Mouse (Mus musculus) olfactory bulb, adult 2 months (tissue): ENCODE measurements at regions not wholly inside any gene's neighbourhood (a gene's known extent, or its start where the extent isn't known, plus 50 kb on each side); places are given as distances from the start of the nearest gene placed in this dataset.
A peak's percentile ranks its signal among the peaks of the same experiment; 100 is the strongest.

Source experiments
- H3K27ac ChIP-seq: fragments of 200-500 bp; 2 replicates; pipeline ENCODE4 v1.5.1; 2012; ENCODE audit warnings: low read depth, low read length; ENCODE audit not compliant: insufficient read depth
- H3K4me1 ChIP-seq: fragments of 200-500 bp; 2 replicates; pipeline ENCODE4 v1.6.1; 2012; ENCODE audit warnings: low read length; ENCODE audit not compliant: control insufficient read depth, insufficient read depth
- H3K4me3 ChIP-seq: fragments of 200-500 bp; 2 replicates; pipeline ENCODE4 v1.5.1; 2012; ENCODE audit warnings: mild to moderate bottlenecking, low read depth, low read length, moderate library complexity; ENCODE audit not compliant: insufficient read depth
- CTCF ChIP-seq: fragments of 200-500 bp; IDR thresholded peaks from 2 replicates; pipeline ENCODE4 v1.5.1; 2012; ENCODE audit warnings: low read depth, mild to moderate bottlenecking, low read length, moderate library complexity; ENCODE audit not compliant: insufficient read depth
- POLR2A ChIP-seq: fragments of 200-500 bp; IDR thresholded peaks from 2 replicates; pipeline ENCODE4 v1.6.1; 2012; ENCODE audit warnings: mild to moderate bottlenecking, low read depth, low read length, moderate library complexity; ENCODE audit not compliant: insufficient read depth
- WGBS: fragments of 180-500 bp; shearing (Covaris S2); methylation state at CpG from one replicate; pipeline ENCODE4 v1.1.7; 2018; 5-methylcytosine and 5-hydroxymethylcytosine counted together

GRCm38 (mm10) chr7:37307191-37307590 is 466.2 kb downstream of the Zfp536 start:
- Histone ChIP-seq H3K4me3 (no peak overlapping the region), H3K4me1 (no peaks in the 10 kb centered on the region), H3K27ac (no peak overlapping the region)
- TF ChIP-seq CTCF (no peak), POLR2A (no peak)
- whole genome bisulfite sequencing, result 86% methylated on average over 4 of the region's 4 CpGs

- no peak overlapping the region for H3K4me3 ChIP-seq
- WGBS, result 95% methylated on average over 7 of the region's 7 CpGs
- TF ChIP-seq POLR2A (no peak), CTCF (no peak)
- H3K4me1 ChIP-seq, result no peaks in the 10 kb centered on the region; the same call in 1 of the 2 replicates
- H3K27ac ChIP-seq, result no peak overlapping the region
These were observed 448.8 kb downstream of the Zfp536 start for GRCm38 (mm10) chr7:37324653-37325052.

- WGBS, result 79% methylated on average over 16 of the region's 16 CpGs
- Histone ChIP-seq H3K27ac (no peak overlapping the region), H3K4me1 (peaks cover 14% of the 10 kb centered on the region), H3K4me3 (no peak overlapping the region)
- TF ChIP-seq CTCF (no peak), POLR2A (no peak)
These were observed 440.0 kb downstream of the Zfp536 start for GRCm38 (mm10) chr7:37333451-37333850.

- peaks cover 14% of the 10 kb centered on the region for H3K4me1 ChIP-seq
- no peak overlapping the region for H3K4me3 ChIP-seq
- TF ChIP-seq POLR2A (no peak), CTCF (no peak)
- no peak overlapping the region for H3K27ac ChIP-seq
- 82% methylated on average over 7 of the region's 7 CpGs for WGBS
These were observed 438.2 kb downstream of the Zfp536 start for GRCm38 (mm10) chr7:37335212-37335611.

- Histone ChIP-seq H3K4me3 (peak overlapping the region; percentile 54), H3K27ac (no peak overlapping the region), H3K4me1 (peaks cover 14% of the 10 kb centered on the region)
- no peak for TF ChIP-seq POLR2A
- TF ChIP-seq CTCF, result no peak
- WGBS, result 19% methylated on average over 12 of the region's 12 CpGs
These were observed 437.1 kb downstream of the Zfp536 start for GRCm38 (mm10) chr7:37336171-37336850.

GRCm38 (mm10) chr7:37336851-37337531 is 436.4 kb downstream of the Zfp536 start:
- WGBS, result 1% methylated on average over 28 of the region's 28 CpGs
- H3K27ac ChIP-seq, result no peak overlapping the region

GRCm38 (mm10) chr7:37337616-37338015 is 435.8 kb downstream of the Zfp536 start:
- Histone ChIP-seq H3K4me3 (no peak overlapping the region), H3K27ac (no peak overlapping the region)
- WGBS, result 28% methylated on average over 11 of the region's 11 CpGs

More at GRCm38 (mm10) chr7:37336851-37337531, 436.4 kb downstream of the Zfp536 start:
- Histone ChIP-seq H3K4me3 (peak overlapping the region; percentile 54), H3K4me1 (peaks cover 14% of the 10 kb centered on the region)
- no peak for TF ChIP-seq POLR2A
- TF ChIP-seq CTCF, result no peak

GRCm38 (mm10) chr7:37338067-37338501 is 435.4 kb downstream of the Zfp536 start:
- 27% methylated on average over 11 of the region's 11 CpGs for WGBS
- TF ChIP-seq POLR2A, result no peak
- no peak for TF ChIP-seq CTCF
- no peak overlapping the region for H3K4me3 ChIP-seq
- no peak overlapping the region for H3K27ac ChIP-seq
- H3K4me1 ChIP-seq, result peaks cover 17% of the 10 kb centered on the region

More at GRCm38 (mm10) chr7:37337616-37338015, 435.8 kb downstream of the Zfp536 start:
- no peak for TF ChIP-seq CTCF
- no peak for TF ChIP-seq POLR2A
- H3K4me1 ChIP-seq, result peaks cover 14% of the 10 kb centered on the region

- Histone ChIP-seq H3K27ac (no peak overlapping the region), H3K4me1 (peaks cover 13% of the 10 kb centered on the region), H3K4me3 (no peak overlapping the region)
- WGBS, result 50% methylated on average over 11 of the region's 11 CpGs
- TF ChIP-seq POLR2A, result no peak
- TF ChIP-seq CTCF, result no peak
These were observed 430.8 kb downstream of the Zfp536 start for GRCm38 (mm10) chr7:37342613-37343012.
